Mouse (Mus musculus) E14TG2a.4 (cell line): ENCODE data around the gene Blnk.

ENCODE experiments used
- CTCF ChIP-seq: conservative IDR thresholded peaks from 2 replicates; pipeline ENCODE4 v1.5.1; 2014; ENCODE audit warnings: low read length
- NANOG ChIP-seq: IDR thresholded peaks from 2 replicates; pipeline ENCODE4 v1.6.1; 2014; ENCODE audit warnings: borderline replicate concordance, low read length, mixed read lengths

DNA sequence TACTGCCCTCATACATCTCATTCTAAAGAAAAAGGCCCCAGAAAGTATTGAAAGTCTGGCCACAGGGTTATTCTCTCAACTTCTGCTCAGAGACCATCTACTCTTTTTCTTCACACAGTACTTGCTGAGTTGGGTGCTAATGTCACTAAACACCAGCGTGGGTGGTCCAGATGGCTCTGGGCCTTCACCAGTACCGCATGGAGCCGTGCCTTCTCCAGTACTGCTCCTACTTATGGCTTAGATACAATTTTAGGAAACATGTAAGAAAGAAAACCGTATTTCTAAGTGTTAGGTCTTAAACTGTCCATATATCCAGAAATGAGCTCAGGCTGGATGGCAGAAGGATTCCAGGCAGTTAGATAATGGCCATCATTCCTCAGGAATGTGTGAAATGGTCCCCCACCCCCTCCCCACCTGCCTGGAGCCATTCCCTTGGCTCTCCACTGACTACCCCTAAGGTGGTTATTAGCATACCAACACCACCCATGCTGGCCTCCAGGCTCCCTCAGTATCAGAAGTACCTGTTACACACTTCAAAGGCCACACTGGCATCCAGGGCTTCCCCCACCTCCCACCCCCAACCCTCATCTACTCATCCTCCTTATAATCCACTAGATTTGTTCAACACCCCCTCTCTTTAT, 47.3 kb downstream of the Blnk start:
- TF ChIP-seq CTCF (no peak), NANOG (no peak)
